Mouse (Mus musculus) megakaryocyte, embryonic 14.5 days (primary cell): Measurements from ENCODE around the gene Wdr37. TPM values are rescaled to one million over a fixed set of nuclear protein-coding genes. Genes with fewer than 3 reads are reported as not detected.

Experiments
- H3K27me3 ChIP-seq: replicated peaks from 2 replicates; pipeline ENCODE3; 2012; ENCODE audit warnings: inconsistent platforms
- H3K36me3 ChIP-seq: replicated peaks from 2 replicates; pipeline ENCODE3; 2012; ENCODE audit warnings: low read length, inconsistent platforms, mixed read lengths
- H3K4me1 ChIP-seq: 2 replicates; pipeline ENCODE4 v1.6.1; 2012; ENCODE audit warnings: inconsistent platforms
- H3K4me3 ChIP-seq: replicated peaks from 2 replicates; pipeline ENCODE3; 2012; ENCODE audit warnings: moderate library complexity, mild to moderate bottlenecking, inconsistent platforms
- H3K9me3 ChIP-seq: 2 replicates; pipeline ENCODE4 v1.6.1; 2012; ENCODE audit warnings: inconsistent platforms
- FLI1 ChIP-seq: IDR thresholded peaks from 2 replicates; pipeline ENCODE4 v1.6.1; 2012; ENCODE audit warnings: low read length, inconsistent platforms, mixed read lengths
- GATA1 ChIP-seq: IDR thresholded peaks from 3 replicates; pipeline ENCODE4 v1.6.1; 2012; ENCODE audit warnings: mixed read lengths, low read length, inconsistent platforms, borderline replicate concordance
- polyA plus RNA-seq: library from polyadenylated mRNA; stranded (reverse); fragments of >175 nt; gene quantifications from 2 replicates; pipeline ENCODE4 v1.2.3, GENCODE M21; 2012; ENCODE audit warnings: low replicate concordance; ENCODE audit not compliant: insufficient read depth

Wdr37 gene
- polyA plus RNA-seq, 1 experiment, result 2.1 TPM

DNA sequence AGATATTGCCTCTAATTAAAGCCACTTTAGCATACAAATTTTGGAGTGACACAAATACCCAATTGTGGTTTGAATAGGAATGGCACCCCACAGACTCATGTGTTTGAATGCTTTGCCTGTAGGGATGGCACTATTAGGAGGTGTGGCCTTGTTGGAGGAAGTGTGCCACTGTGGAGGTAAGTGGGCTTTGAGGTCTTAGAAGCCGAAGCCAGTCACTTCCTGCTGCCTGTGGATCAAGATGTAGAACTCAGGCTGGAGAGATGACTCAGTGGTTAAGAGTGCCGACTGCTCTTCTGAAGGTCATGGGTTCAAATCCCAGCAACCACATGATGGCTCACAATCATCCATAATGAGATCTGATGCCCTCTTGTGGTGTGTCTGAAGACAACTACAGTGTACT is 30.8 kb downstream of the Wdr37 start:
- Histone ChIP-seq H3K27me3 (no peaks in the 10 kb centered on the region), H3K4me1 (peaks cover 38% of the 10 kb centered on the region), H3K9me3 (no peaks in the 10 kb centered on the region), H3K4me3 (no peak overlapping the region), H3K36me3 (peaks cover 91% of the 10 kb centered on the region)
- TF ChIP-seq FLI1, result no peak
- TF ChIP-seq GATA1, result no peak

DNA sequence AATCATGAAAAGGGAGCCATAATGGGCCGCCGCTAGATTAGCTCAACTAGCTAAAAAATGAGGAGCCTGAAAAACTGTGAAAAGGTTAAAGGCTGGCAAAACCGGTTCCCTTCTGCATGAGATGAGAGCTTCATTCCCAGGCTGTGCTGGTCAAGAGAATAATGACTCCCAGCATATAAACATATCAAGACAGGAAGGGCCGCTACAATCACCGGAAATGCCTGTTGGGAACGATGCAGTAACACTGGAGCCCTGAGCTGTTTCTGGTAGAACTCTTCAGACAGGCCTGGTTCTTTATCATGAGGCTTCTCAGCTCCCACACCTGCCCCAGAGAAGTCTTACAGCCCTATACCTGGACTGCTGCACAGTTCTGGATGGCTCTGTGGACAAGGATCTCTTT is 31.8 kb downstream of the Wdr37 start:
- H3K4me3 ChIP-seq, result no peak overlapping the region
- H3K27me3 ChIP-seq, result no peaks in the 10 kb centered on the region
- no peaks in the 10 kb centered on the region for H3K9me3 ChIP-seq
- no peak for TF ChIP-seq GATA1
- TF ChIP-seq FLI1, result no peak
- H3K36me3 ChIP-seq, result peaks cover 91% of the 10 kb centered on the region
- H3K4me1 ChIP-seq, result peaks cover 38% of the 10 kb centered on the region

DNA sequence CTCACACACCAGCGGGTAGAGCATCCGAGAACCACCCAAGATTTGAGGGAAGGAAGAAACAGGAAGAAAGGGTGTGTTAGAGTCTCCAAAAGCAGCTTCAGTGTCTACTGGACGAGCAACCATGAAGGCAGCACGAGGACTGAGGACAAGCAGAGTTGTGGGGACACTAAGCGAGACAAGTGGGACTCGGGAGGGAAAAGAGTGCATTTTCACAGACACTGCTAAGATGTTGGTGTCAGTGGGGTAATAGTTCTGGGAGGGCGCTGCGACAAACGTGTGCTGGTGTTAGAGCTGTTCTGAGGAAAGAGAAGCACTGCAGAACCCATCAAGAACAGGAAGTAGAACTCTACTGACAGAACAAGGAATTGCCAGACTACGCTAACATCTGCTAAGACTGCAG is 32.6 kb downstream of the Wdr37 start:
- H3K4me3 ChIP-seq, result no peak overlapping the region
- TF ChIP-seq GATA1 (no peak), FLI1 (no peak)
- H3K27me3 ChIP-seq, result no peaks in the 10 kb centered on the region
- peaks cover 98% of the 10 kb centered on the region for H3K36me3 ChIP-seq
- H3K9me3 ChIP-seq, result no peaks in the 10 kb centered on the region
- H3K4me1 ChIP-seq, result peaks cover 38% of the 10 kb centered on the region

DNA sequence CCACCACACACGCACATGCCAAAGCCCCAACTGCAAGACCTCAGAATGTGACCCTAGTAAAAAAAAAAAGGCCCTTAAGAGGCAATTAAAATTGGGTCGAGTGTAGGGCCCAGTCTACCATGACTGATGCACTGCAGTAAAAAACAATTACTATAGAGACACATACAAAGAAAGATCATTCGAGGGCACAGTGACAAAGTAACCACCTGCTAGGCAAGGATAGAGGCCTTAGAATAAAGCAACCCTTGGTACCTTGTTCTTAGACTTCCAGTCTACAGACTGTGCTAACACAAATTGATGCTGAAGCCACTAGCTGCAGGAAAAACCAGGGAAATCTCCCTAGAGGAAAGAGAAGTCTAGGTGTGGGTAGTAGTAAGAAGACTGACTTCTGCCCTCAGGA is 33.3 kb downstream of the Wdr37 start:
- H3K36me3 ChIP-seq, result peaks cover 98% of the 10 kb centered on the region
- TF ChIP-seq GATA1 (no peak), FLI1 (no peak)
- peaks cover 38% of the 10 kb centered on the region for H3K4me1 ChIP-seq
- no peaks in the 10 kb centered on the region for H3K9me3 ChIP-seq
- H3K27me3 ChIP-seq, result no peaks in the 10 kb centered on the region
- no peak overlapping the region for H3K4me3 ChIP-seq

DNA sequence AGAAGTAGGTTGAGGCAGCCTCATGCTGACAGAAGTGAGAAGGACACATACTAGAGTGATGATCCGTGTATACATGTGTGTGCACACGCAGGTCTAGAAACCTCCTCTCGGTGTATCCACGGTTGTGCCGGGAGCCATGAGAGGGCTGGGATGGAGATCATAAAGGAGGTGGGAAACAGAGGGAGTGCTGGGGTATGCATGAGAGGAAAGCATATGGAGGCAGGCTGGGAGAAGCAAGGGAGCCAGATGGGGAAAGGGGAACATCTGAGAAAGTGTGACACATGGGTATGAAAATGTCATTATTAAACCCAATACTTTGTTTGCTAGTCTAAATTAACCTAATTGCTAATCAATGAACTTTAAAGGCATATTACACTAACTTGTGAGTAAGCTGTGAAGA is 37.1 kb downstream of the Wdr37 start:
- no peaks in the 10 kb centered on the region for H3K27me3 ChIP-seq
- H3K9me3 ChIP-seq, result no peaks in the 10 kb centered on the region
- H3K4me3 ChIP-seq, result no peak overlapping the region
- TF ChIP-seq FLI1 (no peak), GATA1 (no peak)
- H3K4me1 ChIP-seq, result peaks cover 25% of the 10 kb centered on the region
- H3K36me3 ChIP-seq, result peaks cover 98% of the 10 kb centered on the region

DNA sequence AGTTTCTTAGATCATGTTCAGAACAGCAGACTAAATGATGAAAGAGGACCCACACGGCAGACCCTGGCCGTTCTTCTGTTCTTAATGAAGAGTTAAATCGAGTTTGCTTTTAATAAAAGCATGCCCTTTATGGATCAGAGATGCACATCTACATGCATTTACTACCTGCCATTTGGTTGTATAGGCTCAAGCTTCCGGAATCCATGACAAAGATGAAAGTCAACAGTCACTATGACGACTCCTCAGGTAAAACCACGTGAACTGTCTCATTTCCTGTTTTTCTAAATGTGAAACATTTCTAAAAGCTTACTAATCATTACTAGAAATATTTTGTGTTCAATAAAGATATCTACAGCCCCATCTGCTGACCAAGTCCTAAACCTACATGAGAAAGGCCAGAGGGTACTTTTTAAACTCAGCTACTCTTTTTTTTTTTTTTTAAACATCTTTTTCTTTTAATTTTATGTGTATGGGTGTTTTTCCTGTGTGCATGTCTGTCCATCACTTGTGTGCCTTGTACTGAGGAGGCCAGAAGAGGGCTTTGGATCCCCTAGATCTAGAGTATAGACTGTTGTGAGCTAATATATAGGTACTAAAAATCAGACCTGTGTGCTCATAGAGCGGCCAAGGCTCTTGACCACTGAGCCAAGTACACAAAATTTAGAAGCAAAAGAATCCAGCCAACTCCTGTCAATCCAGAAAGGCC is 40.0 kb downstream of the Wdr37 start:
- no peaks in the 10 kb centered on the region for H3K27me3 ChIP-seq
- no peaks in the 10 kb centered on the region; the same call in 1 of the 2 replicates for H3K9me3 ChIP-seq
- H3K4me1 ChIP-seq, result peaks cover 28% of the 10 kb centered on the region
- H3K36me3 ChIP-seq, result peaks cover 100% of the 10 kb centered on the region
- H3K4me3 ChIP-seq, result no peak overlapping the region
- TF ChIP-seq FLI1, result no peak
- TF ChIP-seq GATA1, result no peak

DNA sequence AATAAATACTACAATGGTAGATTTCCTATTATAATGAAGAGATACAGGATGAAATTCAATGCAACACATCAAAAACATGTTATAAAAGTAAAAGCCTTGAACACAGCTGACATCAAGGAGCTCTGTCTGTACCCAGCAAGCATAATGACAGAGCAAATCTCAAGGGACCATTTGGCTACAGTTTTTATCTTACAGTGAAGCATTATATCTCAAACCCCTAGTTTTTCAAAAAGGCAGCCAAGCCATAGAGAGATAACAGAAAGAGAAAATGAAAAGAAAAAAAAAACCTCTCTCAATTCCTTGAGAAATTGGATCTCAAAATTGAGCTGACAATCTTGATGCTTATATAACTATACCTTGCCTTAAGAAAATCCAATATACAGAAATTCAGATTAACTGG is 41.0 kb downstream of the Wdr37 start:
- Histone ChIP-seq H3K36me3 (peaks cover 100% of the 10 kb centered on the region), H3K27me3 (no peaks in the 10 kb centered on the region), H3K9me3 (no peaks in the 10 kb centered on the region; the same call in 1 of the 2 replicates), H3K4me3 (no peak overlapping the region), H3K4me1 (peaks cover 31% of the 10 kb centered on the region)
- no peak for TF ChIP-seq FLI1
- no peak for TF ChIP-seq GATA1

DNA sequence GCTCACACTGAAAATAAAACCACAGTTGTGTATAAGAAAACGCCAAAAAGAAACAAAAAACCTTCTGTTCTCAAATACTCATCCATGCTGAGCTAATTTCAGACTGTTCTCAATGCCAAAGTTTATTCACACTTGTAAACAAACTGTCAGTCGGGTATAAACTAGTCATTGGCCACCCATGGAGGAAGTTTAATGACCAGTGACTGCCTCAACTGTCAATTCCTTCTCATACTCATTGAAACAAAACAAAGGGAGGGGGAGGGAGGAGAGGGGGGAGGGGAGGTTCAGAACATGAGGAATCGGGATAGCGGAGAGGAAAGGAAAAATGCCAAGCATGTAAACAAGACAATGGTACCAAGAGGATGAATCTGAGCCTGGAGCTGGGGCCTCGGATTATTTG is 41.9 kb downstream of the Wdr37 start:
- Histone ChIP-seq H3K4me3 (no peak overlapping the region), H3K9me3 (no peaks in the 10 kb centered on the region; the same call in 1 of the 2 replicates), H3K36me3 (peaks cover 97% of the 10 kb centered on the region), H3K27me3 (no peaks in the 10 kb centered on the region), H3K4me1 (peaks cover 31% of the 10 kb centered on the region)
- TF ChIP-seq FLI1 (no peak), GATA1 (no peak)

DNA sequence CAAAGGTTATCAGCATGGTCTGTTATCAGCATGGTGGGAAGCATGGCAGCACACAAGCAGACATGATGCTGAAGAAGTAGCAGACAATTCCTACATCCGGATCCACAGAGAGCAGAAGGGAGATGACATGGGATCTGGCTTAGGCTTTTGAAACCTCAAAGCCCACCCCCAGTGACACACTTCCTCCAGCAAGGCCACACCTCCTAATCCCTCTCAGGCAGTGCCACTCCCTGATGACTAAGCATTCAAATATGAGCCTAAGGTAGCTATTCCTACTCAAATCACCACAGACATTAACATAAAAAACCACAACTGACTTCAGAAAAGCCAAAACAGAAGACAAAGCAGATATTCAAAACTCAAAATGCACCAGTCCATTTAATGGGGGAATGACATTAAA is 42.8 kb downstream of the Wdr37 start:
- no peak for TF ChIP-seq GATA1
- no peak for TF ChIP-seq FLI1
- H3K4me3 ChIP-seq, result no peak overlapping the region
- H3K4me1 ChIP-seq, result peaks cover 31% of the 10 kb centered on the region
- H3K9me3 ChIP-seq, result no peaks in the 10 kb centered on the region; the same call in 1 of the 2 replicates
- H3K27me3 ChIP-seq, result no peaks in the 10 kb centered on the region
- H3K36me3 ChIP-seq, result peaks cover 95% of the 10 kb centered on the region

DNA sequence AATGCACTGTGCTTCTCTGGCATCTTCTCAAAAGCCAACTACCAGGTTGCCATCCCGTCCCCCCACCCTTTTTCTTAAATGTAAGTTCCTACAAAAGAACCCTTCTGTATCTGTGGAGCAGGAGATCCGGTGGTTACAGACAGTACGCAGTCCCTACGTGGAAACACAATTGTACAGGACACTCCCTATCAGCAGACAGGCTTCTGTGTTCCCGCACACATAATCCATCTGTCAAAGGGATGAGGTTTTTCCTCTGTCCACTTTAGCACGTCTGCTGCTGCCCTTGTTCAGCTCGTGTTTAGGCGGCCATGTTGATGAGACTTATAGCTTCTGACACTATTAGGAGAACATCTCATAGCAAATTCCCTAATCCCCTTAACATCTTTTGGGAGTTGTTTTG is 48.2 kb downstream of the Wdr37 start:
- TF ChIP-seq GATA1 (no peak), FLI1 (no peak)
- H3K4me3 ChIP-seq, result no peak overlapping the region
- no peaks in the 10 kb centered on the region for H3K27me3 ChIP-seq
- H3K9me3 ChIP-seq, result no peaks in the 10 kb centered on the region
- peaks cover 10% of the 10 kb centered on the region for H3K4me1 ChIP-seq
- H3K36me3 ChIP-seq, result peaks cover 93% of the 10 kb centered on the region

DNA sequence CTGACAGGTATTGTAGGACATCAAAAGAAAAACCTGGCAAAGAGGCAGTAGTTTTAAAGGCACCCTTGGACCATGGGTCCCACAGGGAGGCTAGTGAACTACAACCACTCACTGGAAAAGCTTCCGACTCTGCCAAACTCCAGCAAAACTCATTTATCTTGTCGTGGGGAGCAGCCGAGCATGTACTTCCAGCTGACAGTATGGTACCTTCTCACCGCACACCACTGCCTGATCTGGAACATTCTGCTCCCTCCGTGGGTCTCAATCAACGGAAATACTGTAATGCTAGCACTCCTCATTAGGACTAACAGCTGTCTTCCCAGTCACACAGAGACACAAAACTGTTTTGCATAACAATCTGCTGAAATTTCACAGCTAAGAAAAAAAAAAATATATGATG is 48.6 kb downstream of the Wdr37 start:
- H3K27me3 ChIP-seq, result no peaks in the 10 kb centered on the region
- H3K9me3 ChIP-seq, result no peaks in the 10 kb centered on the region
- H3K4me3 ChIP-seq, result no peak overlapping the region
- H3K36me3 ChIP-seq, result peaks cover 93% of the 10 kb centered on the region
- TF ChIP-seq FLI1, result no peak
- no peak for TF ChIP-seq GATA1
- peaks cover 10% of the 10 kb centered on the region for H3K4me1 ChIP-seq
